Mouse (Mus musculus): Measurements from ENCODE around the gene Srsf2.

DNA sequence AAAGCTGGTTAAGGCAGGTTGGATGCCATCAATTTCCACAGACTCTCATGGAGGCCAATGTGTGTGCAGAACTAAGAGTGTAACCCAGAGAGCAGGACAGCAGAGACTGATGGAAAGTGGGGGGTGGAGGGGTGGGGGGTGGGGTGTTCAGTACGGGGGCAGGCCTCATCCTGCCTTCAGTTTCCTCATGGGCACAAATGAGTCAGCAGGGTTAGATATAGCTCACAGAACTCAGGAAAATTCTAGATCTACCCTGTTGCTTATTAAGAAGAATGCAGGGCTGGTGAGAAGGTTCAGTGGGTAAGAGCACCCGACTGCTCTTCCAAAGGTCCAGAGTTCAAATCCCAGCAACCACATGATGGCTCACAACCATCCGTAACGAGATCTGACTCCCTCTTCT is 16.7 kb upstream of the Srsf2 start:
- no peak for TF ChIP-seq POLR2A (IDR thresholded peaks at IDR 0.05; ENCODE audit: low read depth, low read length)
- no peak for TF ChIP-seq CTCF (IDR thresholded peaks at IDR 0.05; ENCODE audit: extremely low read depth, insufficient read length, insufficient replicate concordance, low read depth, low read length)
